Mouse (Mus musculus) liver, embryonic 16.5 days (tissue): Measurements from ENCODE around the gene Jade1. TPM values are rescaled to one million over a fixed set of nuclear protein-coding genes. Genes with fewer than 3 reads are reported as not detected.
A peak's percentile ranks its signal among the peaks of the same experiment; 100 is the strongest.

ENCODE experiments used
- ATAC-seq: fragments of 200-750 bp; cut with Nextera tagmentation; 2 replicates; pipeline ENCODE4 v1.8.0; 2017; ENCODE audit warnings: low read depth, mild to moderate bottlenecking, moderate number of reproducible peaks, moderate library complexity
- H3K27ac ChIP-seq: fragments of 300-500 bp; sonication (generic); 2 replicates; pipeline ENCODE4 v1.5.1; 2014; ENCODE audit warnings: mild to moderate bottlenecking, low read length
- H3K27me3 ChIP-seq: fragments of 300-500 bp; sonication (generic); 2 replicates; pipeline ENCODE4 v1.6.1; 2014; ENCODE audit warnings: low read depth, low read length, mixed read lengths; ENCODE audit not compliant: control insufficient read depth, insufficient read depth
- H3K36me3 ChIP-seq: fragments of 300-500 bp; sonication (generic); 2 replicates; pipeline ENCODE4 v1.6.1; 2014; ENCODE audit warnings: mild to moderate bottlenecking; ENCODE audit not compliant: control insufficient read depth, insufficient read depth
- H3K4me1 ChIP-seq: fragments of 300-500 bp; sonication (generic); 2 replicates; pipeline ENCODE4 v1.6.1; 2014; ENCODE audit warnings: low read depth, low read length, mixed read lengths; ENCODE audit not compliant: control insufficient read depth
- H3K4me2 ChIP-seq: fragments of 300-500 bp; sonication (generic); 2 replicates; pipeline ENCODE4 v1.6.1; 2014; ENCODE audit warnings: low read depth, low read length, mixed read lengths
- H3K4me3 ChIP-seq: fragments of 300-500 bp; sonication (generic); 2 replicates; pipeline ENCODE4 v1.5.1; 2014; ENCODE audit warnings: low read depth, mild to moderate bottlenecking, low read length
- H3K9ac ChIP-seq: fragments of 300-500 bp; sonication (generic); 2 replicates; pipeline ENCODE4 v1.6.1; 2014; ENCODE audit warnings: low read depth, low read length
- H3K9me3 ChIP-seq: fragments of 300-500 bp; sonication (generic); replicated peaks from 2 replicates; pipeline ENCODE4 v1.6.1; 2016; ENCODE audit warnings: low read length; ENCODE audit not compliant: control insufficient read depth
- WGBS: fragments of 180-500 bp; shearing (Covaris S2); extraction: QIAGEN DNeasy Blood & Tissue Kit; methylation state at CpG from one replicate; pipeline ENCODE4 v1.1.7; 2014; ENCODE audit not compliant: insufficient replicate concordance; 5-methylcytosine and 5-hydroxymethylcytosine counted together
- polyA plus RNA-seq: library from polyadenylated mRNA; unstranded; fragments of >200 nt; fragmentation: Nextera tagmentation; extraction: Ambion mirVana; gene quantifications from 2 replicates; pipeline ENCODE4 v1.2.1, GENCODE M21; 2015

Jade1 gene
- polyA plus RNA-seq, 1 experiment from 2014 or later: 6.5 TPM

- no peak for ATAC-seq
- H3K27ac ChIP-seq: peak overlapping the region; percentile 43
- H3K9me3 ChIP-seq: no peaks in the 10 kb centered on the region
- 67% methylated on average over 14 of the region's 14 CpGs for WGBS
- no peaks in the 10 kb centered on the region for H3K36me3 ChIP-seq
- H3K9ac ChIP-seq: no peak overlapping the region
- H3K4me1 ChIP-seq: peaks cover 20% of the 10 kb centered on the region
- H3K4me2 ChIP-seq: peak overlapping the region; percentile 33; the same call in 1 of the 2 replicates
- H3K27me3 ChIP-seq: no peaks in the 10 kb centered on the region
- H3K4me3 ChIP-seq: no peak overlapping the region
These were observed 25.1 kb downstream of the Jade1 start for GRCm38 (mm10) chr3:41580401-41581323.

GRCm38 (mm10) chr3:41581436-41581835 is 25.9 kb downstream of the Jade1 start:
- no peak overlapping the region for H3K9ac ChIP-seq
- H3K27me3 ChIP-seq: no peaks in the 10 kb centered on the region
- no peaks in the 10 kb centered on the region for H3K9me3 ChIP-seq

DNA sequence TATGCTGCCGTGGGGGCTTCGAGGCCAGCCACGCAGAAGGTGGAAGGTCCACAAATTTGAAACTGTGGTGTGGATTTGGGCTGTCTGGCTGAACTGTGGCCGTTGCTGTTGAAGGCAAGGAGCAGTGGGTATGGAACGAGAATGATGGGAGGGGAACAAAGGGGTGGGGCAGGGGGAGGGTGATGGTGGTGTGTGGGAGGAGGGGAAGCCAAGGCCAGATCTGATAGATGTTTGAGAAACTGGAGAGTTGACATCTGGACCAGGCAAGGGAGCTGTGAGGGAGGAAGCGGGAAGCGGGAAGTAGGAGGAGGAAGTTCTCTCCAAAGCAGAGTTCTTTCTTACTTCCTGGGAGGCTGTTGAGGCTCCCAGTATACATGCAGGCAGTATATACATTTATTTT is 26.7 kb downstream of the Jade1 start:
- H3K4me1 ChIP-seq: peaks cover 23% of the 10 kb centered on the region
- H3K27ac ChIP-seq: peak overlapping the region; percentile 81
- no peaks in the 10 kb centered on the region for H3K9me3 ChIP-seq
- 58% methylated on average over 7 of the region's 7 CpGs for WGBS
- no peak overlapping the region for H3K9ac ChIP-seq
- H3K4me2 ChIP-seq: no peak overlapping the region
- H3K4me3 ChIP-seq: no peak overlapping the region
- ATAC-seq: no peak
- H3K36me3 ChIP-seq: no peaks in the 10 kb centered on the region
- H3K27me3 ChIP-seq: no peaks in the 10 kb centered on the region

More at GRCm38 (mm10) chr3:41581436-41581835, 25.9 kb downstream of the Jade1 start:
- H3K4me1 ChIP-seq: peaks cover 22% of the 10 kb centered on the region
- H3K27ac ChIP-seq: peak overlapping the region; percentile 81
- WGBS: 69% methylated on average over 8 of the region's 8 CpGs
- no peak overlapping the region for H3K4me3 ChIP-seq
- no peaks in the 10 kb centered on the region for H3K36me3 ChIP-seq
- peak; percentile 83 for ATAC-seq
- H3K4me2 ChIP-seq: peak overlapping the region; percentile 33; the same call in 1 of the 2 replicates

- Histone ChIP-seq H3K4me2 (no peak overlapping the region), H3K27me3 (no peaks in the 10 kb centered on the region), H3K27ac (0 out of 2 replicates have a peak overlapping the region, but pooled peaks have one; percentile 18), H3K4me3 (no peak overlapping the region), H3K36me3 (no peaks in the 10 kb centered on the region), H3K4me1 (peaks cover 30% of the 10 kb centered on the region), H3K9ac (no peak overlapping the region), H3K9me3 (no peaks in the 10 kb centered on the region)
- no peak for ATAC-seq
- WGBS: 92% methylated on average over 14 of the region's 14 CpGs
These were observed 27.6 kb downstream of the Jade1 start for GRCm38 (mm10) chr3:41583092-41583491.

GRCm38 (mm10) chr3:41583621-41584020 is 28.1 kb downstream of the Jade1 start:
- no peaks in the 10 kb centered on the region for H3K9me3 ChIP-seq
- 78% methylated on average over 4 of the region's 4 CpGs for WGBS
- H3K9ac ChIP-seq: no peak overlapping the region
- peaks cover 30% of the 10 kb centered on the region for H3K4me1 ChIP-seq
- H3K36me3 ChIP-seq: no peaks in the 10 kb centered on the region
- H3K4me3 ChIP-seq: no peak overlapping the region
- no peak overlapping the region for H3K27ac ChIP-seq
- no peaks in the 10 kb centered on the region for H3K27me3 ChIP-seq
- H3K4me2 ChIP-seq: no peak overlapping the region
- ATAC-seq: no peak

DNA sequence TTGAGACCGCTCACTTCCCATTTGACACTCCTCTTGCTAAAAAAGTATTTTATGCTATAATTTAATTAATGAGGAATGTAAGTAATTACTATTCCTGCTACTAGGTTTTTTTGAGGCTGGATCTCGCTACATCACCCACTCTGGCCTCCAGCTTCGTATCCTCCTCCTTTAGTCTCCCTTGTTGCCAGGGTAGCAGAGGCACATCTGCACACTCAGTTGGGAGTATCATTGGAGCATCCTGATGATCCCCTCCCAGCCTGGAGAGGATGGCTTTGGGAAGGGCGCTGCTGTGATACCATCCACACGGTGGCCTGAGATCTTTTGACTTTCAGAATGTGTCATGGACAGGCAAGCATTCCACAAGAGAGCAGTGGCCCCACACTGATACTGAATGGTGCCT is 30.0 kb downstream of the Jade1 start:
- Histone ChIP-seq H3K9ac (no peak overlapping the region), H3K9me3 (no peaks in the 10 kb centered on the region), H3K27ac (no peak overlapping the region), H3K36me3 (no peaks in the 10 kb centered on the region; the same call in 1 of the 2 replicates), H3K4me2 (no peak overlapping the region), H3K27me3 (no peaks in the 10 kb centered on the region), H3K4me3 (no peak overlapping the region), H3K4me1 (peaks cover 21% of the 10 kb centered on the region)
- 78% methylated on average over 5 of the region's 5 CpGs for WGBS
- no peak for ATAC-seq

DNA sequence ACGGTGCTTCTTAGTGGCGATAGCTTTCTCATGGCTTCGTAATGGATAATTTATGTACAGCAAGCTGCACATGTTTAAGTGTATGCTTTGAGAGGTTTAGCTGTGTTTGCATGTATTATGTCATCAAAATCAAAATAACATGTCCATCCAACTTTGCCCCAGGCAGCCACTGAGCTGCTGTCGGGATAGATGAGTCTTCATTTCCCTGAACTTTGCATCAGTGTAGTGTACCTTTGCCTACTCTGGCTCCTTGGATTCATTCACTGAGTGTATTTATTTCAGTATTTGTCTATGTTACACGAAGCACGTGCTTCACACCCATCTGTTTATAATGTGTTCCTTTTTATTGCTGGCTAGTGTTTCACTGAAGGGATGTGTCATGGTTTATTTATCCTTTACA is 30.8 kb downstream of the Jade1 start:
- Histone ChIP-seq H3K4me2 (no peak overlapping the region), H3K27me3 (no peaks in the 10 kb centered on the region), H3K27ac (no peak overlapping the region), H3K4me3 (no peak overlapping the region), H3K9ac (no peak overlapping the region), H3K4me1 (peaks cover 19% of the 10 kb centered on the region), H3K9me3 (no peaks in the 10 kb centered on the region), H3K36me3 (no peaks in the 10 kb centered on the region; the same call in 1 of the 2 replicates)
- ATAC-seq: no peak
- WGBS: 77% methylated on average over 6 of the region's 6 CpGs

DNA sequence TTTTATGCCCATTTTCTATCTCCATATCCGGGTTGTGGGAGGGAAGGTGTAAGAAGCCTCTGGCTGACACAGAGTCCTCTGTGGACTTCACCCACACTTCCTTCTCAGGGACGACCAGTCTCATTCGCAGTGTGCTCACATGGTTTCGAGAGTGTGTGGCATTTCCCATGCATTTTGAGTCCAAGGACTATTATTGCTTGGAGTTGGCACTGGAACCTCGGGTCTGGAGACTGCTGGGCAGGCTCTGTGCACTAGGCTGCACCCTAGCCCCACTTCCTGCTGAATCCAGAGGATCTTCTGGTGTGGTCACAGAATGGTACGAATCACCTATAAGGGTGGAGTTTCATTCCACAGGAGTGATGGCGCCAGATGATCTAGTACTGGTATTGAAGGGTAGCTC is 31.4 kb downstream of the Jade1 start:
- Histone ChIP-seq H3K9ac (no peak overlapping the region), H3K4me1 (peaks cover 16% of the 10 kb centered on the region), H3K27ac (no peak overlapping the region), H3K4me2 (no peak overlapping the region), H3K36me3 (peaks cover 5% of the 10 kb centered on the region), H3K4me3 (no peak overlapping the region), H3K9me3 (no peaks in the 10 kb centered on the region), H3K27me3 (no peaks in the 10 kb centered on the region)
- 52% methylated on average over 7 of the region's 7 CpGs for WGBS
- no peak for ATAC-seq

DNA sequence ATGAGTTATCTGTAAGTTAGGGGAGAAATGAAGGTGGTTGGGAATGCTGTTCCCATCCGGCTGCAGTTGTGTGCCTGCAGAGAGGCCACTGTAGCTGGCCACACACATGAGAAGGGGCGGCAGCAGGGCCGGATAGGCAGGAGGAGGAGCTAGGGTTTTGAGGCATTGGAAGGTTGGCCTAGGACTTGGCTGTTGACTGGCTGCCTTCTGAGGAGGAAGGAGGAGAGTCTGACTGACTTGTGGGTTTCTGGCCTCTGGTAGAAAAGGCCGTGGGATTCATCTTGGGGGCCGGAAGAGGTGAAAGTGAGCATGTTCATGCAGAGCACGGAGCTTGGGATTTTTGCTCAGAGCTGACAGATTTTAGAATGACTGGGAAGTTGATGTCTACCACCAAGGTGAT is 32.1 kb downstream of the Jade1 start:
- peaks cover 12% of the 10 kb centered on the region for H3K4me1 ChIP-seq
- no peak overlapping the region for H3K9ac ChIP-seq

More for the DNA sequence above, 32.1 kb downstream of the Jade1 start:
- Histone ChIP-seq H3K27me3 (no peaks in the 10 kb centered on the region), H3K4me3 (no peak overlapping the region), H3K36me3 (peaks cover 6% of the 10 kb centered on the region), H3K4me2 (no peak overlapping the region), H3K27ac (no peak overlapping the region), H3K9me3 (no peaks in the 10 kb centered on the region)
- 24% methylated on average over 6 of the region's 6 CpGs for WGBS
- ATAC-seq: peak; percentile 30; the same call in 1 of the 2 replicates
